Mouse (Mus musculus) heart, adult 2 months (tissue): ENCODE data around the gene Dkk2. TPM values are rescaled to one million over a fixed set of nuclear protein-coding genes. Genes with fewer than 3 reads are reported as not detected.

ENCODE experiments used
- DNase-seq, 2 experiments: peaks; one replicate each; pipeline ENCODE4 v3.0.0; 2021
- H3K27ac ChIP-seq: fragments of 200-600 bp; 2 replicates; pipeline ENCODE4 v1.8.1; 2022
- H3K27me3 ChIP-seq: fragments of 200-500 bp; 2 replicates; pipeline ENCODE4 v1.6.1; 2012; ENCODE audit warnings: mild to moderate bottlenecking, low read length, inconsistent platforms, mixed read lengths; ENCODE audit not compliant: control insufficient read depth, insufficient read depth
- H3K36me3 ChIP-seq: fragments of 200-500 bp; 2 replicates; pipeline ENCODE4 v1.6.1; 2012; ENCODE audit warnings: low read length, inconsistent platforms; ENCODE audit not compliant: control insufficient read depth, insufficient read depth
- H3K4me1 ChIP-seq: fragments of 200-500 bp; 2 replicates; pipeline ENCODE4 v1.6.1; 2011; ENCODE audit warnings: low read length; ENCODE audit not compliant: control insufficient read depth, insufficient read depth
- H3K4me3 ChIP-seq: fragments of 200-600 bp; 2 replicates; pipeline ENCODE4 v1.8.1; 2022
- H3K79me2 ChIP-seq: fragments of 200-500 bp; replicated peaks from 2 replicates; pipeline ENCODE4 v1.6.1; 2012; ENCODE audit warnings: mild to moderate bottlenecking, inconsistent platforms, low read length, moderate library complexity, mixed read lengths; ENCODE audit not compliant: control insufficient read depth, insufficient read depth
- H3K9ac ChIP-seq: fragments of 200-500 bp; 2 replicates; pipeline ENCODE4 v1.6.1; 2012; ENCODE audit warnings: low read depth, mild to moderate bottlenecking, control low read depth, inconsistent platforms, low read length, mixed read lengths
- CTCF ChIP-seq: fragments of 200-600 bp; IDR thresholded peaks from 2 replicates; pipeline ENCODE4 v1.8.1; 2022; ENCODE audit warnings: antibody characterized with exemption, mild to moderate bottlenecking, moderate library complexity
- EP300 ChIP-seq: fragments of 200-500 bp; IDR thresholded peaks from 2 replicates; pipeline ENCODE4 v1.6.1; 2011; ENCODE audit warnings: low read depth, low read length, control low read depth; ENCODE audit not compliant: insufficient read depth
- POLR2A ChIP-seq: fragments of 200-500 bp; IDR thresholded peaks from 2 replicates; pipeline ENCODE4 v1.6.1; 2011; ENCODE audit warnings: mild to moderate bottlenecking, low read depth, low read length, control low read depth; ENCODE audit not compliant: insufficient read depth
- WGBS: fragments of 180-500 bp; shearing (Covaris S2); methylation state at CpG from one replicate; pipeline ENCODE4 v1.1.7; 2018; 5-methylcytosine and 5-hydroxymethylcytosine counted together
- intact Hi-C: fragments of 180-260 bp; cut with DNase I; formaldehyde crosslinking; loops from one replicate; pipeline ENCODE4 v1.15.1; 2025
- polyA plus RNA-seq: library from polyadenylated mRNA; depleted of rRNA; stranded (reverse); fragments of >200 nt; gene quantifications from 2 replicates; pipeline ENCODE4 v1.2.3, GENCODE M21; 2012
- total RNA-seq, 2 experiments: library from RNA; stranded (reverse); gene quantifications; 2 replicates each; pipeline ENCODE4 v1.2.3; 2021

The Dkk2 gene
- total and polyA plus RNA-seq, 3 experiments = 0.12 to 0.18 (median 0.16) TPM

DNA sequence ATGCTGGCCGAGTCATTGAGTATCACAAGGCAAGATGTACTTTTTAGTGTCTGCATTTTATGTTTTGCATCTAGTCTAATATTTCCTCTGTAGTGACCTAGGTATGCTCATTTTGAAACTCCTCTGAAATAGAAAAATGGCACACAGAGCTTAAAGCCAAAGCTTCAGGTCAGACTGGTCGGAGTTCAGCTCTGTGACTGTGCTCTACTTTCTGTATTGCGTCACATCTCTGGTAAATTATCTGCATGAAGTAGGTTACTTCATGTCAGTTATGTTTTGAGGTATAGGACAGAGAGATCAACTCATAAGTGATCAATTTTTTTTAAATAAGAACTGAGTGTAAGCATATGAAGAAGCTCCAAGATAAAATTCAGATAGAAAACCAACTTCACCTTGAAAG lies 45.7 kb downstream of the Dkk2 start:
- no peaks in the 10 kb centered on the region for H3K79me2 ChIP-seq
- H3K4me3 ChIP-seq = no peak overlapping the region
- H3K27ac ChIP-seq = no peak overlapping the region
- WGBS = 90% methylated on average over 3 of the region's 3 CpGs
- DNase-seq = no peak
- H3K9ac ChIP-seq = no peak overlapping the region
- H3K27me3 ChIP-seq = no peaks in the 10 kb centered on the region
- no peaks in the 10 kb centered on the region for H3K36me3 ChIP-seq
- H3K4me1 ChIP-seq = no peaks in the 10 kb centered on the region
- TF ChIP-seq EP300 (no peak), CTCF (no peak), POLR2A (no peak)
- intact Hi-C loops = no loop called here

DNA sequence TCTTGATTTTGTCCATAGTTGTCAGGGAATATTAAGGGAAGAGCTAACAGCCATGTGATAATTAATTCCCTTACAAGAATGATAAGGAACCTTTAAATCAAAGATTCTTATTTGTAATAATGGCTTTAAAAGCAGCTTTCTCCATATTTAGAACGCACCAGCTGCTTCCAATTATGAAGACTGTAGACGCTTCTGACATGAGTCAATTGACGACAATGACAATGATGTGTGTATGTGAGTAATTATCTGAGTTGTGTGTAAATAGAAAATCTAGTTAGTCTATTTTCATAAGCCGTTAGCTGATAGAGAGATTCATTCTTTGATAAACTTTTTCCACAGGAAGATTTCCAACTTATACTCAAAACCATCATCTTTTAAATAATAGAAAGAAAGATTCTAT lies 46.8 kb downstream of the Dkk2 start:
- Histone ChIP-seq H3K27ac (no peak overlapping the region), H3K79me2 (no peaks in the 10 kb centered on the region), H3K36me3 (no peaks in the 10 kb centered on the region), H3K4me1 (no peaks in the 10 kb centered on the region), H3K27me3 (no peaks in the 10 kb centered on the region), H3K4me3 (no peak overlapping the region), H3K9ac (no peak overlapping the region)
- TF ChIP-seq CTCF (no peak), EP300 (no peak), POLR2A (no peak)
- WGBS = 74% methylated on average over 4 of the region's 4 CpGs
- intact Hi-C loops = no loop called here
- no peak for DNase-seq

DNA sequence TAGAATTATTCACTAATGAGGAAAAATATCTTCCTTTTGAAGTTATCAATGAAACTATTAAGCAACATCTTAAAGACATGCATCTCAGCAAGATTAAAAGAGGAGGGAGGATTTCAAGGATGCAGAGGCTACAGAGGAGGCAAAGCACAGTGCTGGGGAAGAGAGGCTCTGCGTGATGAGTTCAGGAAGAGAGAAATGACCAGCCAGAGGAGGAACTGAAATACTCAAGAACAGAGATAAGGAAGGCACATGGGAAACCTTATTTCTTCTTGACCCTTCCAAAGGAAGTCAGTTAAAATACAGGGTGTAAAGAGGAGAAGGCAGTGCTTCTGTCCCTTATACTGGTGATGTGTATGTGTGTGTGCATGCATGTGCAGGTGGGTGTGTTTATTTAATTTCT lies 49.4 kb downstream of the Dkk2 start:
- no peaks in the 10 kb centered on the region for H3K4me1 ChIP-seq
- H3K79me2 ChIP-seq = no peaks in the 10 kb centered on the region
- no peak overlapping the region for H3K27ac ChIP-seq
- H3K36me3 ChIP-seq = no peaks in the 10 kb centered on the region
- H3K4me3 ChIP-seq = no peak overlapping the region
- no peak overlapping the region for H3K9ac ChIP-seq
- intact Hi-C loops = no loop called here
- no peak for DNase-seq
- H3K27me3 ChIP-seq = no peaks in the 10 kb centered on the region
- 18% methylated on average over 1 of the region's 1 CpGs for WGBS
- TF ChIP-seq EP300 = no peak
- TF ChIP-seq CTCF = no peak
- no peak for TF ChIP-seq POLR2A

DNA sequence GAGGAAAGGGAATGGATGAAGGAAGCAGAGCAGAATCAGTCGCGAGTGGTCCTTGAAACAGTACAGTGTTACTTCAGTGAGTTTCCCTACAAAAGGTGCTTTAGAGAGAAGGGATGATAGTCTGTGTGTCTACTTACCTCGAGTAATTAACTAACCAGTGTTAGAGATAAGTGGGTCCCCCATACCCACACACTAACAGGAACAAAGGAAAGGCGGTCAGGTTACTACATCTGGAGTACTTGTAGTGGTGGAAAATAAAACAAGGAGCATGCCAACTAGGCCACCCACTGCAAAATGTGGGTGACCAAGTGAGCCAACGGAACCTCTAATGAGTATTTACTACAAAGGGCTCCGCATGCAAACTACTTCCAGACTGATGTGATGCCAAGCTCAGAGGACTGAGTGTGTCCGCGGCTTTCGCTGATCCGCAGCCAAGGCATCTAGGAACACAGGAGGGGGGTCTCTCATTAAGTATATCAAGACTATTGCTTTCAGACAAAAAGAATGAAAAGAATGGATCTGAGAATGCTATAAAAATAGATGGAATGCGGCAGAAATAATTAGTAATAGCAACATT lies 52.8 kb downstream of the Dkk2 start:
- intact Hi-C loops = no loop called here
- Histone ChIP-seq H3K9ac (no peak overlapping the region), H3K79me2 (no peaks in the 10 kb centered on the region), H3K4me1 (no peaks in the 10 kb centered on the region), H3K27me3 (no peaks in the 10 kb centered on the region), H3K36me3 (no peaks in the 10 kb centered on the region), H3K27ac (no peak overlapping the region), H3K4me3 (no peak overlapping the region)
- no peak for DNase-seq
- TF ChIP-seq CTCF = no peak
- TF ChIP-seq EP300 = no peak
- TF ChIP-seq POLR2A = no peak
- 75% methylated on average over 11 of the region's 11 CpGs for WGBS

DNA sequence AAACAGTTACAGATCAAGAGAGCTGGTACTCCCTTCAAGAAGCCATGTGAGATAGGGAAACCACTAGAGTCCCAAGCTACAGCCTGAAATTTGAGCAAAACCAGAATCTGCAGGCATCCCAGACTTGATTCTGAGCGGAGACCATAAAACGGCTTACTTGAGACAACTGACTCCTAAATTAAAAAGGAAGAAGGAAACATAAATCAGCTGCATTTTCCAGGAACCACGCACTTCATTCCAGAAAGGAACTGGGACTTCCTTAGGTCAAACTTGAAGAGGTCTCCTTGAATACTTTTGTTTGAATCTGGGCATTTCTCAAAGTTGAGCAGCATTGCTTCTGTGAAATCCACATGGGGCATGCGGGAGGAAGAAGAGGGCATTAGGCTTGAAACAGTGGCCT lies 55.9 kb downstream of the Dkk2 start:
- intact Hi-C loops = no loop called here
- Histone ChIP-seq H3K27ac (no peak overlapping the region), H3K79me2 (no peaks in the 10 kb centered on the region), H3K9ac (no peak overlapping the region), H3K36me3 (no peaks in the 10 kb centered on the region), H3K27me3 (no peaks in the 10 kb centered on the region), H3K4me1 (no peaks in the 10 kb centered on the region), H3K4me3 (no peak overlapping the region)
- no peak for DNase-seq
- TF ChIP-seq POLR2A = no peak
- TF ChIP-seq CTCF = no peak
- TF ChIP-seq EP300 = no peak
- 61% methylated on average over 4 of the region's 4 CpGs for WGBS

DNA sequence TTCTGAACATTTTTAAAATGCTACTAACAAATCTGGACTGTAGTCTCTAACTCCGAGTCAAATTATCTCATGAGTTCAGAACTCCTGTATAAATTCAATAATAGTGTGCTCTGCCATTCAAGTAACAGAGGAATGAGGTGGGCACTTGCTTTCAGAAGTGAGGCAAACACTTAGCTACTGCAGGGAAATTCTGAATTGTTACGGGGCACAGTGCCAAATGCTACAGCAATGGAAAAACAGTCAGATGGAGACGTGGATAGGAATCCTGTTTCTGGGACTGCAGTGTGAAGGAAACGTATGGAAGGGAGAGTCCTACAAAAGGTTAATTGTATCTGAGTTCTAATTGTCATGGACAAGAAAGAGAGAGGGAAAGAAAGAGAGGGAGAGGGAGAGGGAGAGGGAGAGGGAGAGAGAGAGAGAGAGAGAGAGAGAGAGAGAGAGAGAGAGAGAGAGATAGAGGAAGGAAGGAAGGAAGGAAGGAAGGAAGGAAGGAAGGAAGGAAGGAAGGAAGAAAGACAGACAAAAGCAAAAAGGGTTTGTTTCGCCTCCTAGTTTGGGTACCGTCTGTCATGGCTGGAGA lies 64.4 kb downstream of the Dkk2 start:
- H3K4me3 ChIP-seq = no peak overlapping the region
- intact Hi-C loops = no loop called here
- H3K27ac ChIP-seq = no peak overlapping the region
- H3K4me1 ChIP-seq = no peaks in the 10 kb centered on the region
- no peaks in the 10 kb centered on the region for H3K36me3 ChIP-seq
- no peak overlapping the region for H3K9ac ChIP-seq
- TF ChIP-seq CTCF = no peak
- no peak for DNase-seq
- no peaks in the 10 kb centered on the region for H3K79me2 ChIP-seq
- 30% methylated on average over 6 of the region's 6 CpGs for WGBS
- no peaks in the 10 kb centered on the region for H3K27me3 ChIP-seq
